Mouse (Mus musculus): ENCODE measurements around the gene Ucp3. TPM values are rescaled to one million over a fixed set of nuclear protein-coding genes. Genes with fewer than 3 reads are reported as not detected.

Gene Ucp3
- under 1 TPM in 6 of 26 experiments, not detected in 20; 0.26 to 0.71 (median 0.52) TPM for total RNA-seq (2018; cell fraction: chromatin; rRNA removed)
- total RNA-seq (2018; cell fraction: cytosol; rRNA removed) = under 1 TPM in 2 of 26 experiments, not detected in 24; 0.10 to 0.12 TPM
- total RNA-seq (2018; cell fraction: nucleus; rRNA removed) = under 1 TPM in 3 of 26 experiments, not detected in 23; 0.21 to 0.41 (median 0.28) TPM
- not detected in 3 replicates for polyA plus RNA-seq (2018)

DNA sequence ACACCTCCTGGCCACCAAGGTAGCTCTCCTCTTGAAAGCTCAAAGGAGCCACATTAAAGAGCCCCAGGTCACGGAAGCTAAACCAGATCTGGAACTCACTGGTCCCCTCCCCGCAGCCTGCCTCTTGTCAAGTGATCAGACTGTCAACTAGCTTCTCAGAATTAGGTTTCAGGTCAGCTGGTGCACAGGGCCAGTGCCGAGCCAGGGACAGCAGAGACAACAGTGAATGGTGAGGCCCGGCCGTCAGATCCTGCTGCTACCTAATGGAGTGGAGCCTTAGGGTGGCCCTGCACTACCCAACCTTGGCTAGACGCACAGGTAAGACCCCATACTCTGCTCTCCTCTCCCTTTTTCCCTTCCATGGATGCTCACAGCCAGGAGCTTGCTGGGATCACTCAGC, at the start of gene Ucp3:
Ucp3 (plus strand) TSS at position 214 of the 400 bp plus-strand sequence.
- H3K27ac ChIP-seq = no peak within 1 kb of the TSS
- no peak within 1 kb of the TSS for H3K4me3 ChIP-seq (ENCODE audit: inconsistent target)
- H3K36me3 ChIP-seq (ENCODE audit: inconsistent target) = peaks cover 13% of the 10 kb centered on the region; the same call in 1 of the 2 replicates
- no peaks in the 10 kb centered on the region for H3K79me2 ChIP-seq (ENCODE audit: inconsistent target)
- WGBS (ENCODE audit: missing documents) = 92% methylated on average over 4 of the region's 6 CpGs

DNA sequence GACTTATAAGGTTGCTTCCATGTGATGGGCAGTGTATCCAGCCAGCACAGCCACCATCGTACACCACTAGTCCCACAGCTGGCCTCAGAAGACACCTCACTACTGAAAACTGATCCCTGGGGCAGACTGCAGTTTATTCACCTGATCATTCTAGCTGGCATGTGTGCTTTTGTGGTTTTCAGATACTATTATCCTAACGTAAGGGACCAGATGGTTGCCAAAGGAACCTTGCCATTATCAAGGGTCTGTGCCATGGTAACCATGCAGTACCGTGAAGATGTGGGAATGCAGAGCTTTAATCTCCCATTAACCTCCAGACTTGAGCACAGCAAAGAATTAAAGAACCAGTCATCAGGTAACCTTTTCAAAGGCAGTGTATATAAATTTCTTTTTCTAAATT, 47.0 kb upstream of the Ucp3 start:
- Histone ChIP-seq H3K4me3 (ENCODE audit: inconsistent target) (no peak overlapping the region), H3K36me3 (ENCODE audit: inconsistent target) (peaks cover 48% of the 10 kb centered on the region), H3K79me2 (ENCODE audit: inconsistent target) (no peaks in the 10 kb centered on the region), H3K27ac (no peak overlapping the region)
- 100% methylated on average over 3 of the region's 3 CpGs for WGBS (ENCODE audit: missing documents)

DNA sequence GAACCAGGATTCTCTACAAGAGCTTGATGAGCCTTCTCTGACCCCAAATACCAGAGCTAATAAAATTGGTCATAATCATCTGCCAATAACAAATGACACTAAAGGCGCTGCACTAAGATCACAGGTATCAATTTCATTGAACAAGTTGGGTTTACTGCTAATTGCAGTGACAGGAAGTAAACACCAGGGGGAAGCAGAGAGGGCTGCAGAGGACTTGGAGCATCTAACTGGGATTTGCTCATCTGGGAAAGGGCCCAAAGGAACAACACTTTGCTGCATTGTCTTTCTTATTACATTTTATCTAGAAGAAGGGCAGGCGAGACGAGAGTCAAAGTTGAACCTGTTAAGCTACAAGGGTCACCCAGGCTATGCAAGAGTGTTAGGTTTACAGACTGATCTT, 43.7 kb upstream of the Ucp3 start:
- Histone ChIP-seq H3K36me3 (ENCODE audit: inconsistent target) (peaks cover 31% of the 10 kb centered on the region), H3K79me2 (ENCODE audit: inconsistent target) (no peaks in the 10 kb centered on the region), H3K4me3 (ENCODE audit: inconsistent target) (no peak overlapping the region), H3K27ac (no peak overlapping the region)
- WGBS (ENCODE audit: missing documents) = 95% methylated on average over 3 of the region's 3 CpGs

DNA sequence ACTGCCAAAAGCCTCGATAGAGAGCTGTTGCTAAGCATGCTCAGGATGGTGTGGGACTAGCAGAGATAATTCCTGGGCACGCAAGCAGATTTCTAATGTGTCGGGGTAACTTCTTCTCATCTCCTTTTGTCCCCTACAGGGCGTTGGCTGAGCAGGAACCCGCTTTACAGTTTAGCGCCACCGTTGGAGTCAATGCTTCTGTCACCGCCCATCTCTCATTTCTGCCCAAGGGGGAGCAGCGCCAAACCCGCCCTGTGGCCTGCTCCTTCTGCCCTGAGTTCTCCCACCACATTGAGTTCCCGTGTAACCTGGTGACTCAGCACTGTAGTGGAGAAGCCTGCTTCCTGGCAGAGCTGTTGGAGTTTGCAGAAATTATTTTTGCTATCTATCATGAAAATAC, 42.9 kb upstream of the Ucp3 start:
- 61% methylated on average over 11 of the region's 11 CpGs for WGBS (ENCODE audit: missing documents)
- no peak overlapping the region; the same call in 1 of the 2 replicates for H3K27ac ChIP-seq
- no peak overlapping the region for H3K4me3 ChIP-seq (ENCODE audit: inconsistent target)
- no peaks in the 10 kb centered on the region for H3K79me2 ChIP-seq (ENCODE audit: inconsistent target)
- peaks cover 23% of the 10 kb centered on the region for H3K36me3 ChIP-seq (ENCODE audit: inconsistent target)

DNA sequence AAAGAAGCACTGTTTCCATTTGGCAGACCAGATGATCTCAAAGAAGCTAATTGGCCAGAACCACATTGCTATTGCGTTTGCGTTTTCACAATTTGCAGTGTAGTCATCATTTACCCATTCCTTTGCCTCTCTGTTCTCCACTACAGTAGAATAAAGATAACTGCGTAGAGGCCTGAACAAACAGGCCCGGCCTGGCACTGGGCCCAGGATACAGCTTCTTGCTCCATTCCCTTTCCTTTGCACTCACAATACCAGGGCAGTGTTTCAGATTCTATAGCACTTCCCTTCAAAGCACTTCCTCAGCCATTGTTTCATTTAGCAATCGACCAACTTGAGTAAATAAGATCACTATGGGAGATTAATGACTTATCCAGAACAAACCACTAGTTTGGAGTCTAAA, 41.7 kb upstream of the Ucp3 start:
- WGBS (ENCODE audit: missing documents) = 51% methylated on average over 5 of the region's 5 CpGs
- Histone ChIP-seq H3K27ac (peak overlapping the region; percentile 27), H3K4me3 (ENCODE audit: inconsistent target) (no peak overlapping the region), H3K79me2 (ENCODE audit: inconsistent target) (no peaks in the 10 kb centered on the region), H3K36me3 (ENCODE audit: inconsistent target) (peaks cover 11% of the 10 kb centered on the region)

DNA sequence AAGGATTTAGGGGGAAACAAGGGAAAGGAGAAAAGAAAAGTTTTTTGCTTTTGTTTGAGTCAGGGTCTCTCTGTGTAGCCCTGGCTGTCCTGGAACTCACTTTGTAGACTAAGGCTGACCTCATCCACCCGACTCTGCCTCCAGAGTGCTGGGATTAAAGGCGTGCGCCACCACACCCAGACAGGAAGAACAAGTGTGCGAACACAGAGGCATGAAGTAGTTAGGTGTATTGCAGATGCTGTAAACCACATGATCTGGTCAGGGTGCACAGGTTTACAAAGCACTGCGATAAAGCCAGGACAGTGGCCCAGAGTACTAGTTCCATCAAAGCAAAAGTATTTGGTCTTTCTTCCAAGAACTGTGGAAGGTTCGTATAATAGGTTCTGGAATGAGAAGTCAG, 39.5 kb upstream of the Ucp3 start:
- H3K27ac ChIP-seq = no peak overlapping the region
- H3K79me2 ChIP-seq (ENCODE audit: inconsistent target) = no peaks in the 10 kb centered on the region
- WGBS (ENCODE audit: missing documents) = 99% methylated on average over 6 of the region's 6 CpGs
- peaks cover 13% of the 10 kb centered on the region; the same call in 1 of the 2 replicates for H3K36me3 ChIP-seq (ENCODE audit: inconsistent target)
- H3K4me3 ChIP-seq (ENCODE audit: inconsistent target) = no peak overlapping the region

DNA sequence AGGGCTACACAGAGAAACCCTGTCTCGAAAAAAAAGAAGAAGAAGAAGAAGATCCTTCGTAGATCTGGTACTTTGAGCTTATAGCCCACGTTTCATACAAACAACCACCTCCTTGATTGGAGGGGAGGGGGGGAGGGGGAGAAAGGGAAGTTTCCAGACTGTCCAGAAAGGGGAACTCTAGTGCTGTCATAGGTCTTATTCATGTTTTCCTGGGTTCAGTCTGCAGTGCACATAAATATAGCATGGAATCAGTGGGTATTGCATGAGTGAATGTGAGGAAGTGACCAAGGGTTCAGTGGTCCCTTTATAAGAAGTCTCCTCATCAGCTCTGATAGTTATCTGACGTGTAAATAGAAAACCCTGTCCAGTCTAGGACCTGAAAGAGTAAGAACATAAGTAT, 29.1 kb upstream of the Ucp3 start:
- Histone ChIP-seq H3K36me3 (ENCODE audit: inconsistent target) (no peaks in the 10 kb centered on the region; the same call in 1 of the 2 replicates), H3K4me3 (ENCODE audit: inconsistent target) (no peak overlapping the region), H3K27ac (peak overlapping the region; percentile 41), H3K79me2 (ENCODE audit: inconsistent target) (no peaks in the 10 kb centered on the region)
- WGBS (ENCODE audit: missing documents) = 13% methylated on average over 3 of the region's 4 CpGs

DNA sequence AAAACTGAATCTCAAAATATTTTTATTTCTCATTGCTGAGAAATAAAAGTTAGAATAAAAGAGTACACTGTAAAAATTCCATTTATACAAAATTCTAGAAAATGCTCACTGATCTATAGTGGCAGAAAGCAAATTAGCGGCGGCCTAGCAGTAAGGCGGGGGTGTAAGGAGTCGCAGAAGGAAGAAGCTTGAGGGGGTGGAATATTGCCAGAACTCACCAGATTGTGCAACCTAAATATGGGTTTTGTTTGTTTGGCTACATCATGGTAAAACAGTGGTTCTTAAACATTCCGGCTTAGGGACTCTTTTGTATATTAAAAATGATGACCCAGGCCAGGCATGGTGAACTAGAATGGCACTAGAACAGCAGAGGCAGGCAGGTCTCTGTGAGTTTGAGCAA, 26.5 kb upstream of the Ucp3 start:
- WGBS (ENCODE audit: missing documents) = 90% methylated on average over 5 of the region's 5 CpGs
- peaks cover 6% of the 10 kb centered on the region; the same call in 1 of the 2 replicates for H3K36me3 ChIP-seq (ENCODE audit: inconsistent target)

DNA sequence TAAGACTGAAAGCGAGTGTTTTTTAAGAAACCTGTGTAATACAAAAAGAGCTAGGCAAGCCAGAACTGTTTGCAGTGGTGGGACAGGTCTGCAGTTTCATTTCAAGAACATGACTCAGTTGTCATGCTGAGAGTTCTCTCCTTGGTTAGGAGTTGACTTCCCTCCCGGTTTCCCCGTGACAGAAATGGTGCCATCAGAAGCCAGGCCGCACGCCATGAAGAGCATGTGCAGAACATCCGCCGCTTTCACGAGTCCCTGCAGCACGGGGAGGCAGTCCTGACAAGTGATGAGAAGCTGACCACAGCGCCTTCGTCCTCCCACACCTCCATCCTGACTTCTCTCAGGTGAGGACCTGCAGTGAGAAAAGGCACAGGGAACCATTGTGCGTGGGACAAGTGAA, 24.3 kb upstream of the Ucp3 start:
- 91% methylated on average over 11 of the region's 12 CpGs for WGBS (ENCODE audit: missing documents)
- H3K27ac ChIP-seq = no peak overlapping the region
- H3K79me2 ChIP-seq (ENCODE audit: inconsistent target) = no peaks in the 10 kb centered on the region
- no peak overlapping the region for H3K4me3 ChIP-seq (ENCODE audit: inconsistent target)
- peaks cover 19% of the 10 kb centered on the region for H3K36me3 ChIP-seq (ENCODE audit: inconsistent target)

More for the DNA sequence above, 26.5 kb upstream of the Ucp3 start:
- Histone ChIP-seq H3K4me3 (ENCODE audit: inconsistent target) (no peak overlapping the region), H3K79me2 (ENCODE audit: inconsistent target) (no peaks in the 10 kb centered on the region), H3K27ac (no peak overlapping the region)

DNA sequence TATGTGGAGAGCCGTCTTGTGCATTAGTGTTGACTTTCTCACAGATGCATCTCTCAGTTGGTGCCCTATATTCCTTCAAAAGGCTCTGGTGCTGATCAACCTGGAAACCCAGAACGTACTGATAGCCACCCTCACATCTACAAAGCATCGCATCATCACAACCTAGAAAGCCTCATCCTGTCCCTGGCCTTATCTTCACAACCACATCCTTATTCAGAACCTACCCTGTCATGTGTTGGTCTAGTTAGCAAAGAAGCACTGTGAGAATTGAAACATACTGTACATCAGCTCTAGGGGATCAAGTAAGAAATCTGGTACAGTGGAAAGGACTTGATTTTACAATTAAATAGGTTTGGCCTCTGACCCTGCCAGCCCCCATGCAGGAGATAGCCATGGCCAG, 23.8 kb upstream of the Ucp3 start:
- WGBS (ENCODE audit: missing documents) = 98% methylated on average over 3 of the region's 3 CpGs
- peaks cover 20% of the 10 kb centered on the region for H3K36me3 ChIP-seq (ENCODE audit: inconsistent target)
- no peak overlapping the region for H3K4me3 ChIP-seq (ENCODE audit: inconsistent target)
- no peak overlapping the region for H3K27ac ChIP-seq
- H3K79me2 ChIP-seq (ENCODE audit: inconsistent target) = no peaks in the 10 kb centered on the region

DNA sequence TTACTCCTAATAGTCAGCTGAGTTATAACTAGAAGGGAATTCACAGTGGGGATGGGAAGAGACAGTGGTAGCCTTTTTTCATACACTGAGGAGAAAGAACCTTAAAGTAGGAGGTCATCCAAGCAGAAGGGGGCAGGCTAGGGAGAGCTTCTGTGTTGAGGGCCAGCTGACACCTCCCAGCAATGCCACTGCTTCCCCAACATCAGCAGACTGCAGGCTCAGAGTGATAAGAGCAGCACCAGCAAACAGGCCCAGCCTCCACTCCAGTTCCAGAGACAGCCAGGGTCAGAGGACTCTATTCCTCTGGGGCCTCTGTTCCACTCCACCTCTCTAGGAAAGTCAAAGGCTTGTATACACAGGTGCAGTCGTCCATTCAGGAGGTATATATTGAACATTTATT, 14.6 kb upstream of the Ucp3 start:
- peaks cover 23% of the 10 kb centered on the region for H3K36me3 ChIP-seq (ENCODE audit: inconsistent target)
- H3K4me3 ChIP-seq (ENCODE audit: inconsistent target) = no peak overlapping the region
- no peak overlapping the region for H3K27ac ChIP-seq
- 91% methylated on average over 1 of the region's 1 CpGs for WGBS (ENCODE audit: missing documents)
- no peaks in the 10 kb centered on the region for H3K79me2 ChIP-seq (ENCODE audit: inconsistent target)

DNA sequence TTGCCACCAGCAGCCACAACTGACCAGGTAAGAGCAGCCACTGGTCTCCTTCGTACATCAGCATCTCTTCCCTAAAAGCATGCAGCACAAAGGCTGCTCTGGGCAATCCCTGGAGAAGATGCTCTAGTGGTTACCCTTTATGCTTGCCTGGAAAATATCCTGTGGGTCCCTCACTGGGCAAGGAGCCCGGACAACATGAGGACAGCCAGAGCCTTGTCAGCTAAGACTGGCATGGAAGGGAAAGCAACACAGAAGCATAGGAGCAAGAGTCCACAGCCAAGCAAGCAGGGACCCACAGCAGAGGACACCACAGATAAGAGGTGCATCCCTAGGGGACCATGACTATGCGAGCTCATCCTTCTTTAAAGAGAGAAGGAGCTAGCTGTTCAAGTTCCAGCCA, 12.9 kb upstream of the Ucp3 start:
- Histone ChIP-seq H3K79me2 (ENCODE audit: inconsistent target) (no peaks in the 10 kb centered on the region), H3K4me3 (ENCODE audit: inconsistent target) (no peak overlapping the region), H3K36me3 (ENCODE audit: inconsistent target) (peaks cover 14% of the 10 kb centered on the region), H3K27ac (no peak overlapping the region)
- WGBS (ENCODE audit: missing documents) = 96% methylated on average over 3 of the region's 3 CpGs

DNA sequence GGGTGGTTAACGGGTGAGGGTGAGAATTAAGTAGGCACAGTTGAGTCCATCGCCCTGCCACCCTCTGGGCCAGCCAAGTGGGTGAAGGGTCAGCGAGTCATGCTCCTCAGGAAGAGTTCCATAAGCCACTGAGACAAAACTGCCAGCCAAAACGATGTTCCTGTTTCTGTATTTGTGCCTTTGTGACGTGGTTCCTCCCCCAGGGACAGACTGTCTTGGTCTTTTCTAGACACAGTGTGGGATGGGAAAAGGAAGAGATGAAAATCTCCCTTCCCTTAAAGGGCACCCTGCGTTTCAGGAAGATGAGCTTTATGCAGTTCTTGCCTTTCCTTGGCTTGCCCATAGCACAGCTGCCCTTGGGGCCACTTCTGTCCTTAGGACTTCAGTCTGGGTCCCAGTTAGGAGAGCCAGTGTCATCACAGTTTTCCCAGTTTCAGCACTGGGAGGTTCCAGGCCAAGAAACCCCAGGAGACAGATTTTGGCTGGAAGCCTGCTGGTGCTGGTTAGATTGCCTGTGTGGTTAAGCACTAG, 11.1 kb upstream of the Ucp3 start:
- Histone ChIP-seq H3K36me3 (ENCODE audit: inconsistent target) (no peaks in the 10 kb centered on the region), H3K79me2 (ENCODE audit: inconsistent target) (no peaks in the 10 kb centered on the region), H3K27ac (peak overlapping the region; percentile 60), H3K4me3 (ENCODE audit: inconsistent target) (no peak overlapping the region)
- 2% methylated on average over 6 of the region's 6 CpGs for WGBS (ENCODE audit: missing documents)

DNA sequence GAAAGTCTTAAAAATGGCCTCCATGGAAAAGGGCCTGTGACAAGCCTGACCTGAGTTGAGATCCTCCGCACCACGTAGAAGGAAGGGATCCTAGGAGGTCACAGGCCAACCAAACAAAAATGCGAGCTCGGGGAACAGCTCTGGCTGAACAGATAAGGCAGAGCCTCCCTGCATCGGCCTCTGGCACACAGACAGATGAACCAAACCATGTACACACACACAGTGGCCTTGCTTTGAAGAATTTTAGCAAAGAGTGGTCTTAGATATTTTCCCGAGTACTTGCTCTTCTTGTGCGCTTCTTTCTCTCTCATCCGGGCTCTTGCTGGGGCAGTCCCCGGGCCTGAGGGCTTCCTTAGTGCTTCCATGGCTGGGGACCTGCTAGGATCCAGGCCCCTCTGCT, 9.6 kb upstream of the Ucp3 start:
- Histone ChIP-seq H3K27ac (no peak overlapping the region), H3K36me3 (ENCODE audit: inconsistent target) (no peaks in the 10 kb centered on the region), H3K4me3 (ENCODE audit: inconsistent target) (no peak overlapping the region), H3K79me2 (ENCODE audit: inconsistent target) (no peaks in the 10 kb centered on the region)
- 97% methylated on average over 9 of the region's 9 CpGs for whole genome bisulfite sequencing (ENCODE audit: missing documents)

DNA sequence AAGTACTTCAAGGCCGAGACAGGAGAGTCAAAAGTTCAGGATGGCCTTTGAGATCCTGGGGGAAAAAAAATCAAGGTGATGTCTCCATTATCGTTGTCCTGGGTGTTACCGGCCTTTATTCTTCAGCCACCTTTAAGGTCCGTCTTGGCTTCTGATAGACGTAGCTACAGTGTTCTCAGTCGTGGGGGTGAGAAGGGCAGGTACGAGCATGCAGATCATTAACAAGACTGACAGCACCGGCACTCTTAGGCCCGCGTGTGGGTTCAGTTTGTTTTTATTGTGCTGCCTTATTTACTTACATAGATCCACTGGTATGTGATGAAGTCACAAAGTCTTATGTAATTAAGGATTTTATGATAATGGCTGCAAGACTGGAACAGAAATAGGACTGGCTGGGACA, 9.0 kb upstream of the Ucp3 start:
- 95% methylated on average over 10 of the region's 10 CpGs for WGBS (ENCODE audit: missing documents)

DNA sequence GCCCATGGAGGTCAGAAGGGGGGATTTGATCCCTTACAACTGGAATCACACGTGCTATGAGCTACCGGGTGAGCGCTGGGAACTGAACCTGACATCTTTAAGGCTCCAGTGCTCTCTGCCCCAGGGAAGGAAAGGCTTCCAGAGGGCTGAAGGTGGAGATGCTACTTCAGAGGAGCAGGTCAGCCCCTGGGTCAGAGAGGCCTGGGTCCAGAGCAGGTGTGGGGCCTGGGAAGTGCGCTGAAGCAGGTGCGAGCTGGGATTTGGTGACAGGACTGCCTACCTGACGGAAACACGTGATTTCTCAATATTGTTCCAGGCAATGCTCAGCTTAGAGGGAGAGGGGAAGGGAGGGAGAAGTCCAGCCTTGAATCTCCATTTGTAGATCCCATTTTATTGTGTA, 8.5 kb upstream of the Ucp3 start:
- H3K4me3 ChIP-seq (ENCODE audit: inconsistent target) = no peak overlapping the region
- 96% methylated on average over 7 of the region's 7 CpGs for WGBS (ENCODE audit: missing documents)
- no peak overlapping the region for H3K27ac ChIP-seq
- peaks cover under 1% of the 10 kb centered on the region; the same call in 1 of the 2 replicates for H3K36me3 ChIP-seq (ENCODE audit: inconsistent target)
- no peaks in the 10 kb centered on the region for H3K79me2 ChIP-seq (ENCODE audit: inconsistent target)

More for the DNA sequence above, 9.0 kb upstream of the Ucp3 start:
- Histone ChIP-seq H3K27ac (no peak overlapping the region), H3K4me3 (ENCODE audit: inconsistent target) (no peak overlapping the region), H3K36me3 (ENCODE audit: inconsistent target) (no peaks in the 10 kb centered on the region), H3K79me2 (ENCODE audit: inconsistent target) (no peaks in the 10 kb centered on the region)
